In genomic region chr11:98962421-98963095, GRCm38 (mm10) we compare ENCODE assay signal across 8 mouse cellular contexts. TPM values are rescaled to one million over a fixed set of nuclear protein-coding genes. Genes with fewer than 3 reads are reported as not detected.
DNase-seq lines count a peak whose midpoint lies in the region; ATAC-seq and TF ChIP-seq lines count a peak whose summit lies in the region.

No protein-coding gene starts in this region.

- H3K4me3 ChIP-seq in heart, embryonic 12.5 days = peak overlapping the region; percentile 77
- no peak overlapping the region for H3K4me3 ChIP-seq in MEL (ENCODE audit: control insufficient read depth in 1 of 2, insufficient read depth in 1 of 2, low read depth in 2 of 2, low read length in 2 of 2)

- no peak for TF ChIP-seq EP300 in MEL (IDR thresholded peaks at IDR 0.05; ENCODE audit: low read depth in 1 of 2, low read length in 2 of 2)

- peak overlapping the region; percentile 88 for H3K9ac ChIP-seq in heart, embryonic 12.5 days
- H3K9ac ChIP-seq in MEL (ENCODE audit: control insufficient read depth, low read depth, low read length, poor library complexity, severe bottlenecking) = no peak overlapping the region

- H3K36me3 ChIP-seq in heart, embryonic 12.5 days = peaks cover 21% of the 10 kb centered on the region
- H3K36me3 ChIP-seq in MEL (ENCODE audit: control insufficient read depth in 1 of 2, insufficient read depth in 2 of 2, low read length in 2 of 2) = peaks cover 0 to 18% of the 10 kb centered on the region in 2 experiments; a peak in 2 of 4 replicates

- no peak for DNase-seq in heart, postnatal 4 days
- DNase-seq in MEL (ENCODE audit: low read depth, low spot score) = no peak
- peak; percentile 20 to 25 for DNase-seq in heart, postnatal 36 days
- DNase-seq in lung, postnatal 4 days = peak; percentile 34 to 43
- no peak for DNase-seq in gastrocnemius, postnatal 4 days (ENCODE audit: low spot score in 2 of 2)
- DNase-seq in urinary bladder, adult 18-20 months (ENCODE audit: low spot score in 2 of 2) = no peak
- no peak for DNase-seq in frontal cortex, postnatal 36 days (ENCODE audit: low spot score in 2 of 2)

- peaks cover 88% of the 10 kb centered on the region for H3K4me1 ChIP-seq in heart, embryonic 12.5 days (replicated peaks)
- peaks cover 3 to 30% of the 10 kb centered on the region in 2 experiments for H3K4me1 ChIP-seq in MEL (ENCODE audit: control insufficient read depth in 1 of 2, insufficient read depth in 2 of 2, low read length in 2 of 2)

- TF ChIP-seq CTCF in MEL (IDR thresholded peaks at IDR 0.05 in 2 of 3, conservative IDR thresholded peaks at IDR 0.05 in 1 of 3; ENCODE audit: control insufficient read depth in 1 of 3, insufficient read depth in 1 of 3, low read depth in 2 of 3, low read length in 3 of 3, poor library complexity in 1 of 3, severe bottlenecking in 1 of 3) = no peak

- H3K27ac ChIP-seq in heart, embryonic 12.5 days (ENCODE audit: poor library complexity, severe bottlenecking) = peak overlapping the region; percentile 87
- no peak overlapping the region for H3K27ac ChIP-seq in MEL (ENCODE audit: control insufficient read depth, low read depth, low read length)

- H3K79me2 ChIP-seq in MEL (ENCODE audit: control insufficient read depth, insufficient read depth, low read length, poor library complexity) = peaks cover 3% of the 10 kb centered on the region

- WGBS in heart, embryonic 12.5 days = 7% methylated on average over 12 of the region's 12 CpGs

- H3K4me2 ChIP-seq in heart, embryonic 12.5 days = peak overlapping the region; percentile 100

- intact Hi-C loops in heart, postnatal 36 days (cut with DNase I) = loop anchor here (1.0 kb wide), 1 partner anchor 20 kb away; no protein-coding TSS in a partner anchor

- TF ChIP-seq RAD21 in MEL (IDR thresholded peaks at IDR 0.05; ENCODE audit: low read depth, low read length) = no peak

- no peaks in the 10 kb centered on the region for H3K9me3 ChIP-seq in heart, embryonic 12.5 days (replicated peaks)
- H3K9me3 ChIP-seq in MEL (replicated peaks; ENCODE audit: insufficient read depth, low read length) = no peaks in the 10 kb centered on the region

- no peaks in the 10 kb centered on the region for H3K27me3 ChIP-seq in heart, embryonic 12.5 days (replicated peaks)
- no peaks in the 10 kb centered on the region for H3K27me3 ChIP-seq in MEL (ENCODE audit: control insufficient read depth in 1 of 2, insufficient read depth in 2 of 2, low read length in 2 of 2)

- no peak for ATAC-seq in heart, embryonic 12.5 days (ENCODE audit: insufficient number of reproducible peaks, low FRiP score)

- no peak for TF ChIP-seq POLR2A in MEL (IDR thresholded peaks at IDR 0.05; ENCODE audit: control insufficient read depth in 1 of 2, insufficient read depth in 1 of 2, low read depth in 1 of 2, low read length in 2 of 2, poor library complexity in 1 of 2)

TF ChIP-seq in MEL, 35 proteins besides CTCF, POLR2A, EP300 and RAD21:
- TF ChIP-seq MYC (IDR thresholded peaks at IDR 0.05; ENCODE audit: low read depth, low read length) (no peak), MXI1 (IDR thresholded peaks at IDR 0.05; ENCODE audit: low read depth, low read length) (peak; percentile 13; the same call in 1 of the 2 replicates)

RNA-seq across cellular contexts. Expression of gene Gjd3, which starts 20.3 kb away (rescaled TPM):
- 3.5 and 3.9 TPM in 2 replicates for polyA plus RNA-seq in heart, embryonic 12.5 days (2016; fragmentation: Nextera tagmentation; extraction: Ambion mirVana)
- 1 to 10 TPM; 2.0 to 2.5 TPM for total RNA-seq in heart, postnatal 4 days (2021)
- not detected in 2 replicates for total RNA-seq in MEL (2012; rRNA removed)
- not detected for polyA plus RNA-seq in MEL (2012; ENCODE audit: insufficient read depth in 1 of 2, insufficient read length in 2 of 2, low read depth in 1 of 2, low replicate concordance in 2 of 2, missing spikeins in 1 of 2)
- under 1 TPM; 0.33 to 0.36 TPM for total RNA-seq in heart, postnatal 36 days (2021)
- under 1 TPM in 1 of 2 experiments, not detected in 1; 0.69 TPM for total RNA-seq in gastrocnemius, postnatal 4 days (2021)

RNA-seq across cellular contexts. Expression of gene Rara, which starts 34.9 kb away (rescaled TPM):
- polyA plus RNA-seq in heart, embryonic 12.5 days (2016; fragmentation: Nextera tagmentation; extraction: Ambion mirVana) = 33.8 and 35.1 TPM in 2 replicates
- total RNA-seq in heart, postnatal 4 days (2021) = 10 to 100 TPM; 34.6 to 38.1 TPM
- 9.8 and 12.1 TPM in 2 replicates for total RNA-seq in MEL (2012; rRNA removed)
- polyA plus RNA-seq in MEL (2012; ENCODE audit: insufficient read depth in 1 of 2, insufficient read length in 2 of 2, low read depth in 1 of 2, low replicate concordance in 2 of 2, missing spikeins in 1 of 2) = 10 to 100 TPM in 1 of 2 experiments, not detected in 1; 13.7 TPM
- 10 to 100 TPM; 10.5 to 13.6 TPM for total RNA-seq in heart, postnatal 36 days (2021)
- total RNA-seq in gastrocnemius, postnatal 4 days (2021) = 10 to 100 TPM; 44.6 to 45.9 TPM

RNA-seq across cellular contexts. Expression of gene Cdc6, which starts 55.0 kb away (rescaled TPM):
- 27.0 and 27.7 TPM in 2 replicates for polyA plus RNA-seq in heart, embryonic 12.5 days (2016; fragmentation: Nextera tagmentation; extraction: Ambion mirVana)
- total RNA-seq in heart, postnatal 4 days (2021) = 10 to 100 TPM in 1 of 2 experiments, 1 to 10 TPM in 1; 9.8 to 10.2 TPM
- total RNA-seq in MEL (2012; rRNA removed) = 83.4 and 104 TPM in 2 replicates
- 10 to 100 TPM; 56.9 to 69.4 TPM for polyA plus RNA-seq in MEL (2012; ENCODE audit: insufficient read depth in 1 of 2, insufficient read length in 2 of 2, low read depth in 1 of 2, low replicate concordance in 2 of 2, missing spikeins in 1 of 2)
- total RNA-seq in heart, postnatal 36 days (2021) = under 1 TPM; 0.14 to 0.49 TPM
- 1 to 10 TPM; 6.8 to 7.5 TPM for total RNA-seq in gastrocnemius, postnatal 4 days (2021)

Comparison
In these comparisons a context has a peak if more than half of its experiments do, and no peak if none do; other contexts are left out.
1. DNase-seq: peak in heart, postnatal 36 days (2 of 2) and lung, postnatal 4 days (2 of 2); none in heart, postnatal 4 days (single experiment), MEL (single experiment), gastrocnemius, postnatal 4 days (0 of 2), urinary bladder, adult 18-20 months (0 of 2) and frontal cortex, postnatal 36 days (0 of 2).
2. RNA of gene Cdc6, which starts 55.0 kb away (total RNA-seq): 83.4 to 104 TPM in MEL, 9.8 to 10.2 TPM in heart, postnatal 4 days and 6.8 to 7.5 TPM in gastrocnemius, postnatal 4 days; 0.14 to 0.49 TPM in heart, postnatal 36 days; every median in the first group is over 4 times any median in the second.